Mouse (Mus musculus): Measurements from ENCODE around the gene Fcer1g.
A peak's percentile ranks its signal among the peaks of the same experiment; 100 is the strongest.

Fcer1g gene

GRCm38 (mm10) chr1:171234126-171234525, at the start of gene Fcer1g:
Gene Fcer1g, minus strand, starts transcription at chr1:171234365.
- DNase-seq, result no peak

- DNase-seq, result no peak
Measured at GRCm38 (mm10) chr1:171283188-171284160, 49.3 kb upstream of the Fcer1g start.

GRCm38 (mm10) chr1:171282086-171282805, 48.1 kb upstream of the Fcer1g start:
- no peak for DNase-seq

- DNase-seq, result peak; percentile 91
Measured at GRCm38 (mm10) chr1:171281528-171281923, 47.4 kb upstream of the Fcer1g start.

- DNase-seq, result peak; percentile 92
Measured at GRCm38 (mm10) chr1:171280916-171281527, 46.9 kb upstream of the Fcer1g start, which contains the start of gene Ppox. Gene Ppox, minus strand, starts transcription at chr1:171281186.

GRCm38 (mm10) chr1:171280250-171280915, 46.2 kb upstream of the Fcer1g start:
- DNase-seq, result peak; percentile 49

- DNase-seq, result no peak
Measured at GRCm38 (mm10) chr1:171279721-171280120, 45.6 kb upstream of the Fcer1g start.

- DNase-seq, result no peak
Measured at GRCm38 (mm10) chr1:171279012-171279705, 45.0 kb upstream of the Fcer1g start.

GRCm38 (mm10) chr1:171278436-171278835, 44.3 kb upstream of the Fcer1g start:
- DNase-seq, result no peak

GRCm38 (mm10) chr1:171277736-171278135, 43.6 kb upstream of the Fcer1g start:
- no peak for DNase-seq

GRCm38 (mm10) chr1:171276110-171276748, 42.1 kb upstream of the Fcer1g start:
- DNase-seq, result no peak

- no peak for DNase-seq
Measured at GRCm38 (mm10) chr1:171275144-171275734, 41.1 kb upstream of the Fcer1g start.

GRCm38 (mm10) chr1:171274171-171274570, 40.0 kb upstream of the Fcer1g start:
- no peak for DNase-seq

GRCm38 (mm10) chr1:171272086-171272485, 37.9 kb upstream of the Fcer1g start:
- no peak for DNase-seq

GRCm38 (mm10) chr1:171271622-171272021, 37.5 kb upstream of the Fcer1g start:
- DNase-seq, result no peak

GRCm38 (mm10) chr1:171271196-171271595, 37.0 kb upstream of the Fcer1g start:
- DNase-seq, result no peak

GRCm38 (mm10) chr1:171270573-171270900, 36.4 kb upstream of the Fcer1g start:
- peak; percentile 76 for DNase-seq

- peak; percentile 99 for DNase-seq
Measured at GRCm38 (mm10) chr1:171269848-171270572, 35.8 kb upstream of the Fcer1g start, which contains the start of gene B4galt3. Gene B4galt3, plus strand, starts transcription at chr1:171270328.

GRCm38 (mm10) chr1:171268341-171268740, 34.2 kb upstream of the Fcer1g start:
- no peak for DNase-seq

GRCm38 (mm10) chr1:171265971-171266744, 32.0 kb upstream of the Fcer1g start:
- no peak for DNase-seq

Data from kidney, adult 18-20 months (tissue).